Mouse (Mus musculus) left cerebral cortex, postnatal 36 days (tissue): ENCODE data around the gene Olr1. TPM values are rescaled to one million over a fixed set of nuclear protein-coding genes. Genes with fewer than 3 reads are reported as not detected.
"Not testable (repeated sequence)": the region's sequence is repeated elsewhere in the genome, so short reads cannot be mapped to it uniquely, and the experiment has no call there.

Source experiments
- DNase-seq, 2 experiments: peaks; one replicate each; pipeline ENCODE4 v3.0.0; 2021 to 2022; ENCODE audit warnings: low spot score in 2 of 2, mixed read lengths in 1 of 2
- intact Hi-C: fragments of 180-260 bp; cut with DNase I; formaldehyde crosslinking; loops from one replicate; pipeline ENCODE4 v1.15.1; 2025
- total RNA-seq, 2 experiments: library from RNA; stranded (reverse); gene quantifications; 2 replicates each; pipeline ENCODE4 v1.2.3; 2021

Gene Olr1
- total RNA-seq, 2 experiments from 2014 or later: not detected

GRCm38 (mm10) chr6:129515068-129515467, 8.1 kb upstream of the Olr1 start:
- DNase-seq: no peak
- intact Hi-C loops: no loop called here

GRCm38 (mm10) chr6:129514376-129514775, 7.4 kb upstream of the Olr1 start:
- DNase-seq: no peak
- intact Hi-C loops: no loop called here

- intact Hi-C loops: no loop called here
Observed at GRCm38 (mm10) chr6:129513409-129513808, 6.4 kb upstream of the Olr1 start.

GRCm38 (mm10) chr6:129512868-129513267, 5.9 kb upstream of the Olr1 start:
- no peak for DNase-seq
- intact Hi-C loops: no loop called here

More at GRCm38 (mm10) chr6:129513409-129513808, 6.4 kb upstream of the Olr1 start:
- no peak for DNase-seq

GRCm38 (mm10) chr6:129512367-129512766, 5.4 kb upstream of the Olr1 start, which contains the start of gene Tmem52b:
Gene Tmem52b (plus strand): TSS chr6:129512555.
- intact Hi-C loops: no loop called here
- DNase-seq: no peak

DNA sequence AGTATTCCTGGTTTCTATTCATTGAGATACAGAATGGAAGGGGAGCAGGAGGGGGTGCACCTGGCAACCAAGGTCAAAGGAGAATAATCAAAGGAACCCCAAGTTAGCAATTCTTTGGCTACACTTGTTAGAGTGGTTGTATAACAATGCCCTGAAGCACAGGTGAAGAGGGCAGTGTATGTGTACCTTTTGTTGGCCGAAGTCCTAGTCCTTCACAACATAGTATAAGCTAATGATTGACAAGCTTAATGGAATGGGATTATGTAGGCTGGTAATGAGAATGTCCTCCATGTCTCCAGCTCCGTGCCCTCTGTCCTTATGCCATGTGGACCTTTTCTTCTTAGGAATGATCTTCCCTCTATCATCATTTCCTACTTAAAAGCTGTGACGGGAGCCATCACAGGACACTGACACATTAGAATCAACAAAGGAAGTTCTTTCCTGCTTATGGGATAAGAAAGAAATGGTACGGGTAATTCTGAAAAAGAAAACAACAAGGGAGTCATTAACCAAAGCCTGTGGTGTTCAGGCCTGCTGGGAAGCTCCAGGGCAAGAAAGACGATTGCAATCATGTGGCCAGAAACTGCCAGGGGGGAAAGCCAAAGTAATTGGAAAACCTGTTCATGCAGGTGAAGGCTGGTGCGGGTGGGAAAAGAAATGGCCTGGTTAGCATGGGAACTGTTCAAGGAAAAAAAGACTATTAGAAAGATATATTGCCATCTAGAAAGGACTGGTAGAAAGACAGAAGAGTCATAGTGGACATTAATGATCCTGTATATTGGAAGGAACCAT, 3.4 kb upstream of the Olr1 start:
- DNase-seq: no peak
- intact Hi-C loops: no loop called here

GRCm38 (mm10) chr6:129503471-129503870, 3.5 kb downstream of the Olr1 start:
- DNase-seq: no peak
- intact Hi-C loops: no loop called here

- intact Hi-C loops, DNase-seq: not testable (repeated sequence)
Observed at GRCm38 (mm10) chr6:129499516-129499915, 7.4 kb downstream of the Olr1 start.

DNA sequence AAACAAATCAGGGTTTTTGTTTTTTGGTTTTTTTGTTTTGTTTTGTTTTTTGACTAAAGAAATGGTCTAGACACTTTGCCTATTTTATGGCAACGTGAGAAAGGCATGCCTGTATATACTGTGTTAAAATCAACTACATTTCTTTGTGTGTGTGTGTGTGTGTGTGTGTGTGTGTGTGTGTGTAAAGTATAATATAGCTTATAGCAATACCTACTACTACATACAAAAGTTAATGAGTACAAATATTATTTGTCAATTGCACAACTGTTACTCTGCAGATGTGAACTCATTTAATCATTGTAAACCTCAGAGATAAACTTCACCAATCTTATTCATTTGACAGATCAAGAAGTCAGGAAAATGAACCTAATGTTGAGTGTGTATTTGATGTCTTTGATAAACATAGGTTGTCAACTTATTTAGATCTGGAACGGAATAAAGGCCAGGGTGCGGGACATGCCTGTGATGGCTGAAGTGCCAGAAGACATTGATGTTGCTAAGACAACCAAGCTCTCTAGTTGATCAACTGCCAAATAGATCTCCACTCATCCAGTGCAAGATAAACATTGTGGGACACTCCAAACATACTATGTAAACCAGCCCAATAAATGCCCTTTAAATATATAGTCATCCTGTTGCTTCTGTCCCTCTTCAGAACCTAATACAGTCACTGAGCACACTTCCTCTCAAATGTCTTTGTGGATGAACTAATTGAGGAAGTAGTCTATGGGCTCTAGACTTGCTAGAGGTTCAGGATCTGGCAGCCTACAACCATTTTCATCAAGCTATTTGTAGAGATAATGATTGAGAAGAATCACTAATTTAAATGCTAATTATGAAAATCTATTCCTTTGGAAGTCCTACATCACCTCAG, 9.4 kb downstream of the Olr1 start:
- intact Hi-C loops: no loop called here
- no peak for DNase-seq

DNA sequence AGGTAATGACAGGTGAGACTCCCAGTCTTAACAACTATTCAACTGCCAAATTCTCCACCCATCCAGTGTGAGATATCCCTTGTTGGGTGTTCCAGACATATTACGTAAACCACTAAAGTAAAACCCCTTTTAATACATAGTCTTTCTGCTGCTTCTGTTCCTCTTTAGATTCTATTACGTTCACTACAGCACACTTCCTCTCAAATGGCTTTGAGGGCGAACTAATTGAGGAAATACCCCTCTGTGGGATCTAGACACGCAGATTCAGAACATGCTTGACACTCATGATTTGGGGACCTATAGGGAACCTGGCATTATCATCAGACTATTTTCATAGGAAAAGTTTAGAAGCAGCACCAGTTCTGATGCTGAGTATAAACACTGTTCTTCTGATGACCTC, 12.0 kb downstream of the Olr1 start:
- intact Hi-C loops: no loop called here
- no peak for DNase-seq

DNA sequence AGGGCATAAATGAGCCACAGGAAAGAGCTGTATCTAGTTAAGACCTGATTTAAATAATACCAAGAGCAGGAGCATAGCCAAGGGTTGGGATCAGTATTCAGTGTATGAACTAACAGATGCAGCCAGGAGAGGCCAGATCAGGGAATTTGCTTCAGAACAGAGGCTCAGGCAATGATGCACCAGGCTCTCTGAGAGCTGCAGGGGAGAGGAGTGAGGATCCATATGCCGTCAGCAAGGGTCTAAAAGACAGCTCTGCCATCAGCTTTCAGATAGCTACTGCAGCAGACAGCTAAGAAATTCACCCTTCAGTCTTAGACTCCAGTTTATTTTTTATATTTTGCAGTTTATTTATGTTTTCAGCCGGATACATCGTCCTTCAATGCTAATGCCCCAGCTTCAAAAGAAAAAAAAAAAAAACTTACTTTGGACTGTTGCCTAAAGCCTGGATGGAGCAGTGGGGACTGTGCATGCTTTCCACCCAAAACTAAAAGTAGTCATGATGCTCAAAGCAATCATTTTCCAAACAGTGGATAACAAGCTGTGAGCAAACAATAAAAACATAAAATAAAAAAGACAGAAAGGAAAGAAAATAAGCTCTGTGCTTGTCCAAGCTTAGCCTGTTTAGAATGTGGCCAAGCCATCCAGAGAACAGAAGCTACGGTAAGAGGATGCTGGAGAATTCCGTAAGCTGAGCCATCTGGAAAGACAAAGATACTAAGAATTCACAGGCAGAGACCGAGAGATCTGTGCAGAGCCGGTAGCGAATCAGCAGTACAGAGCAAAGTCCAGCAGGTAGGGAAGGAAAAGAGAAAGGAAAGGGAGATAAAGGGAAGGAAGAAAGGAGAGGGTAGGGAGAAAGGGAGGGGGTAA, 26.6 kb downstream of the Olr1 start:
- intact Hi-C loops: no loop called here
- DNase-seq: no peak

DNA sequence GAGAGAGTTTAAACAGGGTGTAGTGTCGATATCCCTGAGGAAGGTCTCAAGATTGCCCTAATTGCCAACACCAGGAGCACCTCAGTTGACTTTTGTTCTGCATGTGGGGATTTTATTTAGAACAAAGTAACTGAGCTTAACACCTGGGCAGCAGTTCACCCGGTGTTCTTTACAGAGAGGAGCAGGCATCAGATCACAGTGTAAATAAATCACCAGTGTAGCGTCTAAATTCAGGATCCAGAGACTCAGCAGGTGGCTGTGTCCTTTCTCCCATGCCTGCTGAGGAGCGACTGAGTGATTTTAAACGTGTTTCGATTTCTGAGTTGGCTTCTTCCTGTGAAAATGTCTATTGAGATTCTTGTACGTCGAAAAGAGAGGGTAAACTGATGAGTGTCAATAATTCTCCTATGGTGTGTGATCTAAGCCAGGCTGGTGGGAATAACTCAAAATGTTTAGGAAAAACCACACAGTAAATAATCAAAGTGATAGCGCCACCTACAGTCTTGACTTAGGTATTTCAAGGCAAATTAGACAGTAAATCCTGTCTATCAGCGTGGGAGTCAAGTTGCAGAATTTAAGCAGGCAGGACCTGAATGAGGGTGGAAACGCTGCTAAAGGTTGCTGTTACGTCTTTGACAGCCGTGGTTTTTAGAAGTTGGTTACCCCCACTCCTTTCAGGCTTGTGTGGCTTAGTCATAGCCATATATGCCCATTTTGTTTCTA, 30.4 kb downstream of the Olr1 start:
- intact Hi-C loops: loop anchor here (2.0 kb wide), 1 partner anchor 84 kb away; no protein-coding TSS in a partner anchor
- DNase-seq: no peak

GRCm38 (mm10) chr6:129472627-129473026, 34.3 kb downstream of the Olr1 start:
- DNase-seq: no peak
- intact Hi-C loops: no loop called here

- no peak for DNase-seq
- intact Hi-C loops: no loop called here
Observed at GRCm38 (mm10) chr6:129471386-129471785, 35.6 kb downstream of the Olr1 start.

DNA sequence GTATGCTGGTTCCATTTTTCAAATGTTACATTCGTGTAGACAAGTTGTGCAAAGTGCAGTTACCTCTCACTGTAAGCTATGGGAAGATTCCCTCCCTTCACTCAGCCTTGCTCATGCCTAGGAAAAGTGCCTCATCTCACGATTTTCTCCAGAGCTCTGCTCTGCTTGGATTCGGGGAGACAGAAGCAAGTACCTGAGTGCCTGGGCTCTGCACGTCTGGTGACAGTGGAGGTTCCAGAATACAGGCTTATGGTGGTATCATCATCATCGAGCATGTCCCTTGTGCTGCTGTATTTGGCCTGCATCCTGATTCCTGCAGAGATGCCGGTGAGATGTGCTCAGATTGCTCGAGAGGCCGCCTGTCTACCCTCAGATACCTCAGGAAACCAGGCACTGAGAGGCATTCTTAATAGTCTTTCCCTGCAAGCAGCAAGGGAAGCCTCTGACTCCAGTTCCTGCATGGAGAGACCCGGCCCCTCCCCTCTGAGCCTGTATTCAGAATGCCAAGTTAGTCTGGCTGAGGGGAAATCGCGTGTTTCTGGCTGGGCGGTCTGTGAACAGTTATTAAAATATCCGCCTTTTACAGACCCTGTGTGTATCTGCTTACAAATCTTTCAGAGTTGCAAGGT, 55.4 kb downstream of the Olr1 start, which contains the start of gene Clec1a:
TSS of gene Clec1a (minus strand) at position 590 of the 629 bp plus-strand sequence.
- intact Hi-C loops: no loop called here

DNA sequence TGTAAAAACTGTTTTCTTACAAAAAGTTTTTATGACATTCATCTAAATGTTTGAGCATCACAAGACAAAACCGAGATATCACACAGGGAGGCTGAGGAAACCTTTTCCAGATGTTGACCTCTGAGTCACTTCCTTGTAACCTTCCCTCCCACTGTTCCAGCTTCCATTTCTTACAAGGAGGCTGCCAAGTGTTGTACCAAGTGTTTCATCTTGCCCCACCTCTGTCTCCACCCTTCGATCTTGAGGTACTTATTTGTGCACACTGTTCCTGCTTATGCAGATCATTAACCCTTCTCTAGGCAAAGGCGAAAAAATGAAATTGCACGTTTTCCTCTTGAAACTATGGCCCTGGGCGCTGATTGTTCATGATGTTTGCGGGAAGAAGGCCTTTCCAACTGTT, 57.2 kb downstream of the Olr1 start:
- intact Hi-C loops: no loop called here
- no peak for DNase-seq

More for the DNA sequence above, 55.4 kb downstream of the Olr1 start, which contains the start of gene Clec1a:
- DNase-seq: no peak

- intact Hi-C loops: no loop called here
- no peak for DNase-seq
Observed at GRCm38 (mm10) chr6:129438033-129438432, 68.9 kb downstream of the Olr1 start.

- no peak for DNase-seq
- intact Hi-C loops: no loop called here
Observed at GRCm38 (mm10) chr6:129436025-129436424, 70.9 kb downstream of the Olr1 start.
